Comparison of ENCODE assay signal across 30 mouse cellular contexts in genomic region chr19:55408486-55408885, GRCm38 (mm10).
DNase-seq lines count a peak whose midpoint lies in the region; ATAC-seq lines count a peak whose summit lies in the region.
"Had no signal": no experiment of that assay in that cellular context is flagged by ENCODE, and none has a peak within 500 bp of the region (broad histone marks: within the 10 kb centered on the region; RNA-seq: fewer than 3 reads in every experiment).

No protein-coding gene starts in this region.

- H3K36me3 ChIP-seq in midbrain, embryonic 16.5 days (ENCODE audit: control insufficient read depth, insufficient read depth, low read length): no peaks in the 10 kb centered on the region
- H3K36me3 ChIP-seq in kidney, embryonic 14.5 days (ENCODE audit: control insufficient read depth, insufficient read depth, low read length): no peaks in the 10 kb centered on the region
- H3K36me3 ChIP-seq: intestine, embryonic 15.5 days; limb, embryonic 10.5 days; limb, embryonic 15.5 days; neural tube, embryonic 12.5 days; stomach, embryonic 15.5 days had no signal

- no peak; the same call in 1 of the 2 replicates for ATAC-seq in midbrain, embryonic 16.5 days
- no peak for ATAC-seq in activated CD4-positive, CD25-positive, alpha-beta regulatory T cell, adult 4 months
- ATAC-seq in kidney, embryonic 14.5 days (ENCODE audit: low FRiP score, low TSS enrichment): no peak
- ATAC-seq: forebrain, embryonic 13.5 days; hindbrain, embryonic 16.5 days; intestine, embryonic 15.5 days had no signal

- DNase-seq in CD4-positive helper T cell, adult 2 months (ENCODE audit: low read depth, low spot score): peak; percentile 29
- DNase-seq in CD8-positive naive resting alpha-beta T cell, adult 2 months (ENCODE audit: low read depth in 2 of 2, low spot score in 2 of 2): peak; percentile 56 to 63
- DNase-seq in thymus, postnatal 10 days (ENCODE audit: low spot score in 2 of 2): peak; percentile 70 to 71
- no peak for DNase-seq in yolk sac, embryonic 10.5 days (ENCODE audit: low spot score)
- no peak for DNase-seq in right cerebral cortex, postnatal 36 days (ENCODE audit: low spot score in 2 of 2)
- DNase-seq: adrenal gland, adult 2 months; adrenal gland, postnatal 36 days; B cell, adult 2 months; cerebellum, adult 18-20 months; cerebellum, postnatal 10 days; gastrocnemius, postnatal 10 days; heart, postnatal 14 days; kidney, adult 2 months; kidney, postnatal 10 days; layer of hippocampus, adult 9-11 months; lung, adult 2 months; lung, postnatal 10 days; right cerebral cortex, postnatal 14 days had no signal

- H3K27me3 ChIP-seq in midbrain, embryonic 16.5 days (ENCODE audit: control insufficient read depth, insufficient read depth, low read depth, low read length): no peaks in the 10 kb centered on the region
- no peaks in the 10 kb centered on the region for H3K27me3 ChIP-seq in kidney, embryonic 14.5 days (ENCODE audit: control insufficient read depth, insufficient read depth, low read length)
- H3K27me3 ChIP-seq: intestine, embryonic 15.5 days; limb, embryonic 15.5 days; neural tube, embryonic 12.5 days; stomach, embryonic 15.5 days had no signal

- 39% methylated on average over 6 of the region's 6 CpGs for WGBS in midbrain, embryonic 16.5 days
- WGBS in kidney, embryonic 14.5 days: 58% methylated on average over 6 of the region's 6 CpGs

- peaks cover 7% of the 10 kb centered on the region; the same call in 1 of the 2 replicates for H3K4me1 ChIP-seq in midbrain, embryonic 16.5 days (ENCODE audit: control insufficient read depth, insufficient read depth, low read length)
- H3K4me1 ChIP-seq in kidney, embryonic 14.5 days (ENCODE audit: control insufficient read depth, insufficient read depth, low read length): no peaks in the 10 kb centered on the region
- H3K4me1 ChIP-seq: intestine, embryonic 15.5 days; limb, embryonic 15.5 days; stomach, embryonic 15.5 days had no signal

- H3K27ac ChIP-seq in midbrain, embryonic 16.5 days (ENCODE audit: low read length): 0 out of 2 replicates have a peak overlapping the region, but pooled peaks have one; percentile 11
- H3K27ac ChIP-seq in kidney, embryonic 14.5 days (ENCODE audit: low read depth, low read length): no peak overlapping the region
- H3K27ac ChIP-seq: forebrain, embryonic 13.5 days; intestine, embryonic 15.5 days; limb, embryonic 10.5 days; limb, embryonic 15.5 days; liver, embryonic 14.5 days; macrophage; neural tube, embryonic 12.5 days; stomach, embryonic 15.5 days had no signal

- no peaks in the 10 kb centered on the region for H3K9me3 ChIP-seq in midbrain, embryonic 16.5 days (replicated peaks; ENCODE audit: control insufficient read depth, low read length, poor library complexity, severe bottlenecking)
- no peaks in the 10 kb centered on the region for H3K9me3 ChIP-seq in kidney, embryonic 14.5 days (ENCODE audit: control insufficient read depth, low read length)
- H3K9me3 ChIP-seq: forebrain, embryonic 13.5 days; intestine, embryonic 15.5 days; limb, embryonic 10.5 days; limb, embryonic 15.5 days; neural tube, embryonic 12.5 days; stomach, embryonic 15.5 days had no signal

- no peak overlapping the region for H3K4me3 ChIP-seq in midbrain, embryonic 16.5 days (ENCODE audit: low read depth, low read length)
- H3K4me3 ChIP-seq in kidney, embryonic 14.5 days (ENCODE audit: low read length): no peak overlapping the region
- H3K4me3 ChIP-seq: forebrain, embryonic 13.5 days; intestine, embryonic 15.5 days; limb, embryonic 10.5 days; limb, embryonic 15.5 days; neural tube, embryonic 12.5 days; stomach, embryonic 15.5 days had no signal

- no peak overlapping the region for H3K9ac ChIP-seq in midbrain, embryonic 16.5 days (ENCODE audit: low read depth, low read length)
- no peak overlapping the region for H3K9ac ChIP-seq in kidney, embryonic 14.5 days (ENCODE audit: low read depth, low read length)
- H3K9ac ChIP-seq: forebrain, embryonic 13.5 days; intestine, embryonic 15.5 days; limb, embryonic 15.5 days; liver, embryonic 14.5 days; neural tube, embryonic 12.5 days; stomach, embryonic 15.5 days had no signal

- H3K4me2 ChIP-seq in midbrain, embryonic 16.5 days (ENCODE audit: low read length): no peak overlapping the region
- no peak overlapping the region for H3K4me2 ChIP-seq in kidney, embryonic 14.5 days (replicated peaks; ENCODE audit: low read depth, low read length)
- H3K4me2 ChIP-seq: forebrain, embryonic 13.5 days; intestine, embryonic 15.5 days; limb, embryonic 15.5 days; neural tube, embryonic 12.5 days; stomach, embryonic 15.5 days had no signal

Comparison
In these comparisons a context has a peak if more than half of its experiments do, and no peak if none do; other contexts are left out.
1. DNase-seq: peak in CD4-positive helper T cell, adult 2 months (single experiment), CD8-positive naive resting alpha-beta T cell, adult 2 months (2 of 2) and thymus, postnatal 10 days (2 of 2); none in yolk sac, embryonic 10.5 days (single experiment) and right cerebral cortex, postnatal 36 days (0 of 2).